Mouse (Mus musculus): ENCODE measurements around the gene Epb41l3.

- no peak for TF ChIP-seq EP300 (IDR thresholded peaks at IDR 0.05; ENCODE audit: insufficient read depth, low read depth, low read length)
- no peak for TF ChIP-seq CTCF (IDR thresholded peaks at IDR 0.05; ENCODE audit: low read depth, low read length)
- TF ChIP-seq POLR2A (IDR thresholded peaks at IDR 0.05; ENCODE audit: insufficient read depth, low read length) = no peak
Measured at GRCm38 (mm10) chr17:69155034-69155433, 79.6 kb downstream of the Epb41l3 start.
